Mouse (Mus musculus) forebrain, embryonic 14.5 days (tissue): ENCODE data around the gene Nktr. TPM values are rescaled to one million over a fixed set of nuclear protein-coding genes. Genes with fewer than 3 reads are reported as not detected.

Experiments used
- ATAC-seq: fragments of 200-750 bp; cut with Nextera tagmentation; 2 replicates; pipeline ENCODE4 v1.8.0; 2017; ENCODE audit warnings: mild to moderate bottlenecking, moderate library complexity
- DNase-seq: peaks from one replicate; pipeline ENCODE4 v3.0.0-alpha.2; 2015; ENCODE audit warnings: low spot score
- H3K27ac ChIP-seq: fragments of 300-500 bp; sonication (generic); 2 replicates; pipeline ENCODE4 v1.5.1; 2014; ENCODE audit warnings: low read depth, mild to moderate bottlenecking, control low read depth, low read length, moderate library complexity
- H3K27me3 ChIP-seq: fragments of 300-500 bp; sonication (generic); replicated peaks from 2 replicates; pipeline ENCODE4 v1.6.1; 2014; ENCODE audit warnings: low read length, control low read depth, mixed read lengths; ENCODE audit not compliant: control insufficient read depth, insufficient read depth
- H3K36me3 ChIP-seq: fragments of 300-500 bp; sonication (generic); 2 replicates; pipeline ENCODE4 v1.6.1; 2014; ENCODE audit warnings: low read length, control low read depth; ENCODE audit not compliant: control insufficient read depth, insufficient read depth
- H3K4me1 ChIP-seq: fragments of 300-500 bp; sonication (generic); 2 replicates; pipeline ENCODE4 v1.6.1; 2014; ENCODE audit warnings: antibody characterized with exemption, low read length, control low read depth; ENCODE audit not compliant: control insufficient read depth, insufficient read depth
- H3K4me2 ChIP-seq: fragments of 300-500 bp; sonication (generic); 2 replicates; pipeline ENCODE4 v1.6.1; 2014; ENCODE audit warnings: mild to moderate bottlenecking, control low read depth, low read length
- H3K4me3 ChIP-seq: fragments of 300-500 bp; sonication (generic); 2 replicates; pipeline ENCODE4 v1.5.1; 2014; ENCODE audit warnings: low read depth, low read length, control low read depth
- H3K9ac ChIP-seq: fragments of 300-500 bp; sonication (generic); 2 replicates; pipeline ENCODE4 v1.6.1; 2014; ENCODE audit warnings: mild to moderate bottlenecking, low read length, control low read depth, moderate library complexity
- H3K9me3 ChIP-seq: fragments of 300-500 bp; sonication (generic); replicated peaks from 2 replicates; pipeline ENCODE4 v1.6.1; 2016; ENCODE audit warnings: low read length, control low read depth, mixed read lengths; ENCODE audit not compliant: control insufficient read depth
- WGBS: fragments of 180-500 bp; shearing (Covaris S2); extraction: QIAGEN DNeasy Blood & Tissue Kit; methylation state at CpG from one replicate; pipeline ENCODE4 v1.1.7; 2014; 5-methylcytosine and 5-hydroxymethylcytosine counted together
- polyA plus RNA-seq: library from polyadenylated mRNA; unstranded; fragments of >200 nt; fragmentation: Nextera tagmentation; extraction: Ambion mirVana; gene quantifications from 2 replicates; pipeline ENCODE4 v1.2.1, GENCODE M21; 2014

Gene Nktr
- polyA plus RNA-seq, 1 experiment from 2014 or later, result 41.5 TPM

GRCm38 (mm10) chr9:121784801-121785200, 65.8 kb downstream of the Nktr start:
- H3K9me3 ChIP-seq, result no peaks in the 10 kb centered on the region
- ATAC-seq (no peak), DNase-seq (no peak)
- no peaks in the 10 kb centered on the region for H3K4me1 ChIP-seq
- WGBS, result 94% methylated on average over 12 of the region's 12 CpGs
- H3K36me3 ChIP-seq, result no peaks in the 10 kb centered on the region
- no peaks in the 10 kb centered on the region for H3K27me3 ChIP-seq
- no peak overlapping the region for H3K4me2 ChIP-seq
- H3K4me3 ChIP-seq, result no peak overlapping the region
- no peak overlapping the region for H3K27ac ChIP-seq
- no peak overlapping the region for H3K9ac ChIP-seq

DNA sequence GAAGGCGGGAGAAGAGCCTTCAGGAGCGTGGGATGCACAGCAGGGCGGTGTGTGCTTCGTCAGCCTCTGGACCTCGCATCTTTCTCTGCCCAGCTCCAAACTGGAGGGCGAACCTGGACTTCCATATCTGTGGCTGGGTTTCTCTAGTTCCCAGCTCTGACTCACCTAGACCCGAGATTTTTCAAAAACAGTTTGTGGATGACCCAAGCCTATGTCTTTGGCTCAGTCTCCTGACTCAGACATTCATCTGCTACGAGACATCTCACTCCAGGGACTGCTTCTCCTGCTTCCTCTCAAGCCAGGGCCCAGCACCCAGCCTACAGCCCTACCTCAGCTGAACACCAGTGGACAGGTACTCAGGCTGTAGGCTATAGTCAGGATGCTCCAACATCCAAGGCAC, 66.3 kb downstream of the Nktr start:
- 86% methylated on average over 8 of the region's 8 CpGs for WGBS
- ATAC-seq (no peak), DNase-seq (no peak)
- Histone ChIP-seq H3K36me3 (no peaks in the 10 kb centered on the region), H3K9ac (no peak overlapping the region), H3K4me2 (no peak overlapping the region), H3K4me1 (no peaks in the 10 kb centered on the region), H3K4me3 (no peak overlapping the region), H3K27ac (no peak overlapping the region), H3K27me3 (no peaks in the 10 kb centered on the region), H3K9me3 (no peaks in the 10 kb centered on the region)

- ATAC-seq (no peak), DNase-seq (no peak)
- Histone ChIP-seq H3K9me3 (no peaks in the 10 kb centered on the region), H3K4me2 (no peak overlapping the region), H3K36me3 (no peaks in the 10 kb centered on the region), H3K4me1 (no peaks in the 10 kb centered on the region), H3K9ac (no peak overlapping the region), H3K27me3 (no peaks in the 10 kb centered on the region), H3K27ac (no peak overlapping the region), H3K4me3 (no peak overlapping the region)
- 75% methylated on average over 2 of the region's 2 CpGs for WGBS
Measured at GRCm38 (mm10) chr9:121786359-121786758, 67.4 kb downstream of the Nktr start.

GRCm38 (mm10) chr9:121791206-121791605, 72.2 kb downstream of the Nktr start:
- DNase-seq, result peak; percentile 13
- Histone ChIP-seq H3K27ac (no peak overlapping the region), H3K4me1 (0 out of 2 replicates have a peak, but pooled peaks cover 2% of the 10 kb centered on the region), H3K4me2 (no peak overlapping the region), H3K9me3 (no peaks in the 10 kb centered on the region), H3K27me3 (no peaks in the 10 kb centered on the region), H3K4me3 (no peak overlapping the region), H3K9ac (no peak overlapping the region), H3K36me3 (no peaks in the 10 kb centered on the region)
- no peak for ATAC-seq
- WGBS, result 15% methylated on average over 5 of the region's 5 CpGs

DNA sequence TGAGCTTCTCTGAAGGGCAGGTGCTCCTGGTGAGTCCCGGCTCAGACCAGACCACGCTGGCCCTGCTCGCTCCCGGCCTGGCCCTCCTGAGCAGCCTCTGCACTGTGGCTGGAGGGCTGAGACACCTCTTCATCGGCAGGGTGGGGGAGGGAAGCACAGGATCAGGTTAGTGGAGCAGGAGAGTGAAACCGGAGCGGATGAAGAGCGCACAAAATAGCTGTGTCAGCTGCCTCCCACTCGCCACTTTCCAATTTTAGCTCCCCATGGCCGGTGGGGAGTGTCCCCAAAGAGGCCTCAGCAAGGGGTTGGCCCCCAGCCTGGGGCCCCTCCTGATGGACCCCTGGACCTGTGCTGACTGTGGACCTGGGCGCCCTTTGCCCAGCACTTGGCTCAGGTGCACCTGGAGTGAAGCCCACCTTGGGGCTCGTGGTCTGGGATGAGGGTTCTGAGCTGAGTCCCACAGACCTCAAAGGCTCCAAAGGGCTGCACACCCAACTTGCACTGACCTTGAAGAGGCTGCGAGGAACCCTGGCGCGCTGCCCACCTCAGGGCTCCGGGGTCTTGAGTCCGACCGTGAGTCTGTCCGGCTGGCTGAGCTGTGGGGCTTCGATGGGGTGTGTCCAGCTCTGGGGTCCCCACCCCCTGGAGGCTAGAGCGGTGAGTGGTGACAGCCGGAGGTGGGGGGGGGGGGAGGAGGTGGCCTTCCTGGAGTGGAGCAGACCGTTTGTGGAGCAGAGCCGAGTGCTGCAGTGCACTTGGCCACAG, 73.0 kb downstream of the Nktr start, which contains the start of gene Hhatl:
Hhatl (minus strand) TSS at position 751 of the 765 bp plus-strand sequence.
- Histone ChIP-seq H3K9ac (no peak within 1 kb of the TSS), H3K4me1 (0 out of 2 replicates have a peak, but pooled peaks cover 2% of the 10 kb centered on the region), H3K36me3 (no peaks in the 10 kb centered on the region), H3K27me3 (no peaks in the 10 kb centered on the region), H3K27ac (no peak within 1 kb of the TSS), H3K4me3 (no peak within 1 kb of the TSS), H3K4me2 (no peak within 1 kb of the TSS), H3K9me3 (no peaks in the 10 kb centered on the region)
- ATAC-seq, result no peak
- DNase-seq, result no peak
- whole genome bisulfite sequencing, result 41% methylated on average over 24 of the region's 24 CpGs

DNA sequence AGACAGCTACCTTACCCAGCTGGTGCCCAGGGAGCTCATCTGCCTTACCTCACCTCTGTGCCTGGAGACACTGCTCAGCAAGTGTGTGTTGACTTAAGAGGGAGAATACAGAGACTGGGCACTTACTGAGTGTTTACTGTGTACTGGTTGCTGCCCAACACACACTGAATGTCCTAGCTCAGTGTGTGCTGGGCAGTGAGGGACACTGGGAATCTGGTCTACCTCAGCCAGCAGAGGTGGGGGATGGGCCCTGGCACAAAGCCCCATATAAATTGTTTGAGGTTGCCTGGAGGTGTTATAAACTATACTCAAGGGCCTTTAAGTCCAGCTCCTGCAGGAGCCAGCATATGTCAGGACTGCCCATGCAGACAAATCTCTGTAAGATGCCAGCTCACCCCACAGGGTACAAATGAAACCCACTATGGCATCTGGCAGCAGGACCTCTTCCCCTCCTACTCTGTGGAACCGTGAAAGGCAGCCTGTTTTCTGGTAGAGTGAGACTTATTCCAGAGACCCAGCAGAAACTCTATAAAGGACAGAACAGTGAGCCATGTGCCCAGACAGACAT, 76.1 kb downstream of the Nktr start:
- Histone ChIP-seq H3K9me3 (no peaks in the 10 kb centered on the region), H3K4me2 (no peak overlapping the region), H3K27ac (no peak overlapping the region), H3K27me3 (no peaks in the 10 kb centered on the region), H3K36me3 (no peaks in the 10 kb centered on the region), H3K4me3 (no peak overlapping the region), H3K4me1 (0 out of 2 replicates have a peak, but pooled peaks cover 2% of the 10 kb centered on the region), H3K9ac (no peak overlapping the region)
- ATAC-seq, result no peak
- DNase-seq, result peak; percentile 11
- 50% methylated on average over 1 of the region's 1 CpGs for WGBS

DNA sequence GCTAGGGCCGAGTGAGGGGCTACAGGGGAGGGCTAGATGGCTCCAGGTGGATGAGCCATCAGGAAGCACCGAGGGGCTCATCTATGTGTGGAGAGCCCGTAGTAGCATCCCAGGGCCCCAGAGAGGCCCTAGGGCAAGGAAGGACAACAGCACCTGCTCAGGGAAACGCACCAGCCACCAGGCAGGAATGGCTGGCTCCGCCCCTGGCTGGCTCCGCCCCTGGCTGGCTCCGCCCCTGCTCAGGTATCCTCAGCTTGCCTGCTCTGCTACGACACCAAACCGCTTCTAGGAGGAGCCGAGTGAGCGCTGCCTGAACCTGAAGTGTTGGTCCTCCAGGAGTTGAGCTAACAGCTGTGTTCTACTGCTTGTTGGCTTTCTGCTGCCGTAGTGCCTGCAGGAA, 78.8 kb downstream of the Nktr start:
- no peak overlapping the region for H3K4me3 ChIP-seq
- WGBS, result 13% methylated on average over 12 of the region's 12 CpGs
- ATAC-seq, result no peak

GRCm38 (mm10) chr9:121798887-121799520, 80.0 kb downstream of the Nktr start:
- Histone ChIP-seq H3K27ac (no peak overlapping the region), H3K4me3 (no peak overlapping the region), H3K9ac (no peak overlapping the region), H3K4me2 (no peak overlapping the region), H3K27me3 (no peaks in the 10 kb centered on the region), H3K9me3 (no peaks in the 10 kb centered on the region), H3K4me1 (peaks cover 7% of the 10 kb centered on the region), H3K36me3 (no peaks in the 10 kb centered on the region)
- ATAC-seq (no peak), DNase-seq (no peak)
- 44% methylated on average over 6 of the region's 6 CpGs for WGBS

More for the DNA sequence above, 78.8 kb downstream of the Nktr start:
- no peaks in the 10 kb centered on the region for H3K36me3 ChIP-seq
- H3K4me2 ChIP-seq, result no peak overlapping the region
- H3K9me3 ChIP-seq, result no peaks in the 10 kb centered on the region
- no peak overlapping the region for H3K9ac ChIP-seq
- no peak overlapping the region for H3K27ac ChIP-seq
- no peaks in the 10 kb centered on the region for H3K27me3 ChIP-seq
- DNase-seq, result no peak
- H3K4me1 ChIP-seq, result peaks cover 7% of the 10 kb centered on the region

DNA sequence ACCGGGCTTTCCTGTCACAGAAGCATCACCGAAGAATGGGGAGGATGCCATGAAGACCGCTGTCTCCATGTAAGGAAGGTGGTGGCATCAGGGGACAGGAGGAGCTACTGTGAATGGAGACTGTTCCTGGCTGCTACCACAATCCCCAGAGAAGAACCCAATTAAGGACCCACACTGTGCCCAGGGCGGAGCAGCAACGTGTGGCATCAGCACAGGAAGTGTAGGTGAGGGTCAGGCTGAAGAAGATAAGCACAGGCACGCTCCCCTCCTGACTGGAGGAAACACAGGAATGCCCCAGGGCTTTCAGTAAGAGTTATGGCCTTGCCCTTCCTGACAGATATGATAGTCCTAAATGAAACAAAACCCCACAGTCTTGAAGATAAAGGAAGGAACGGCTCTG, 83.8 kb downstream of the Nktr start:
- Histone ChIP-seq H3K4me1 (peaks cover 5% of the 10 kb centered on the region), H3K36me3 (no peaks in the 10 kb centered on the region), H3K9ac (no peak overlapping the region), H3K27ac (no peak overlapping the region), H3K9me3 (no peaks in the 10 kb centered on the region), H3K4me3 (no peak overlapping the region), H3K27me3 (no peaks in the 10 kb centered on the region), H3K4me2 (no peak overlapping the region)
- DNase-seq, result no peak
- no peak for ATAC-seq
- 83% methylated on average over 7 of the region's 7 CpGs for WGBS
